Mouse (Mus musculus): ENCODE results near the gene Trmt1. TPM values are rescaled to one million over a fixed set of nuclear protein-coding genes. Genes with fewer than 3 reads are reported as not detected.

Gene Trmt1
- polyA plus RNA-seq, 1 experiment, result 87.5 TPM

DNA sequence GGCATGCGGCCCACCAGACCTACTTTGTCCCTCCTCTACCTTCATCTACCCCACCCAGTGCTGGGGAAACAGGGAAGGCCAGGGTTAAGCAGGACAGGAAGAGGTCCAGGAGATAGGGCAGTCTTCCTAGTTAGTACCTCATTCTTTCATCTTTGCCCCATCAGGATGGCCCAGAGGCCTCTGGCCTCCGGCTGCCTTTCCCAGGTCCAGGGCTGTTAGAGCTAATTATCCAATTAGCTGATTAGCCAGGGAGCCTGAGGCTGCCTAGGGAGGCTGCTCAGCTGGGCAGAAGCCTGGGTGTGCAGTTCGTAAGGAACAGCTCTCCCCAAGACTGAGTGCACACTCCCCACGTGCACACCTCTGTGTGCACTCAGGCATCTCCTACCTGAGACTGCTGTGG, 27.3 kb downstream of the Trmt1 start:
- H3K4me3 ChIP-seq (replicated peaks; ENCODE audit: extremely low read depth, low read depth, low read length), result no peak overlapping the region
- WGBS, result 66% methylated on average over 4 of the region's 4 CpGs
- no peak for DNase-seq
- no peak for TF ChIP-seq CTCF (IDR thresholded peaks at IDR 0.05; ENCODE audit: insufficient read depth, low read length)
- peaks cover 17% of the 10 kb centered on the region for H3K4me1 ChIP-seq (ENCODE audit: control insufficient read depth, insufficient read depth, low read length)

- Histone ChIP-seq H3K4me1 (ENCODE audit: control insufficient read depth, insufficient read depth, low read length) (peaks cover 12% of the 10 kb centered on the region), H3K4me3 (replicated peaks; ENCODE audit: extremely low read depth, low read depth, low read length) (no peak overlapping the region)
- no peak for DNase-seq
- TF ChIP-seq CTCF (IDR thresholded peaks at IDR 0.05; ENCODE audit: insufficient read depth, low read length) (no peak), POLR2A (IDR thresholded peaks at IDR 0.05; ENCODE audit: borderline replicate concordance, extremely low read depth, low read depth, low read length) (no peak)
- WGBS, result 74% methylated on average over 4 of the region's 4 CpGs
These were observed 28.1 kb downstream of the Trmt1 start for GRCm38 (mm10) chr8:84714161-84714560.

DNA sequence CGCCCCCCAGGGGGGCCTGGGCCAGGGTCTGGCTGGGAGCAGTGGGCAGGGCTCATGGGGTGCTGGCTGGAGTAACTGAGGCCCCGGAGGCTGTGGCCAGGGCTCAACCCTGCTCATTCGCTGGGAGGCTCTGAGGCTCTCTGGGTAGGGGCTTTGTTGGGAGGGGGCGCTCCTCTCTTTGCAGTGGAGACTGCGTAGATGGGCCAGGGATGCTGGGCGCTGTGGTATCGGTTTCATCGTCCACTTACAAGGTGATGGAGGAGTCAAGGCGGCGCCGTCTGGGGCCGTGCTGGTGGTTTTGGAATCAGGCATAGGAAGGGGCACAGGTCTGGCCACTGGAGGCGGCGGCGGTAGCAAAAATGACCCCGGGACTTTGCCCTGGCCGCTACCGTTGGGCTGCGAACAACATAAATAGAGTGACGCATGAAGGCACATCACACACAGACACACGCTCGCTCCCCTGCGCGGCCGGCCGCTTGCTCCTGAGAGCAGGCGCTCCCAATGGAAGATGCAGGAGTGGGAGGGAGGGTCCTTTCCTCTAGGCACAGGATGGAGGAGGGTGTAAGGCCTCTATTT, 29.9 kb downstream of the Trmt1 start:
- DNase-seq, result no peak
- 73% methylated on average over 27 of the region's 27 CpGs for WGBS
- no peak for TF ChIP-seq CTCF (IDR thresholded peaks at IDR 0.05; ENCODE audit: insufficient read depth, low read length)
- TF ChIP-seq POLR2A (IDR thresholded peaks at IDR 0.05; ENCODE audit: borderline replicate concordance, extremely low read depth, low read depth, low read length), result no peak
- Histone ChIP-seq H3K4me1 (ENCODE audit: control insufficient read depth, insufficient read depth, low read length) (peaks cover 12% of the 10 kb centered on the region), H3K4me3 (replicated peaks; ENCODE audit: extremely low read depth, low read depth, low read length) (no peak overlapping the region)

GRCm38 (mm10) chr8:84716790-84717189, 30.7 kb downstream of the Trmt1 start:
- no peak overlapping the region for H3K4me3 ChIP-seq (replicated peaks; ENCODE audit: extremely low read depth, low read depth, low read length)
- DNase-seq, result no peak
- 84% methylated on average over 11 of the region's 11 CpGs for WGBS
- TF ChIP-seq POLR2A (IDR thresholded peaks at IDR 0.05; ENCODE audit: borderline replicate concordance, extremely low read depth, low read depth, low read length), result no peak
- no peak for TF ChIP-seq CTCF (IDR thresholded peaks at IDR 0.05; ENCODE audit: insufficient read depth, low read length)
- peaks cover 6% of the 10 kb centered on the region for H3K4me1 ChIP-seq (ENCODE audit: control insufficient read depth, insufficient read depth, low read length)

- no peak for DNase-seq
- WGBS, result 82% methylated on average over 5 of the region's 5 CpGs
- TF ChIP-seq CTCF (IDR thresholded peaks at IDR 0.05; ENCODE audit: insufficient read depth, low read length) (no peak), POLR2A (IDR thresholded peaks at IDR 0.05; ENCODE audit: borderline replicate concordance, extremely low read depth, low read depth, low read length) (no peak)
- Histone ChIP-seq H3K4me3 (replicated peaks; ENCODE audit: extremely low read depth, low read depth, low read length) (no peak overlapping the region), H3K4me1 (ENCODE audit: control insufficient read depth, insufficient read depth, low read length) (peaks cover 13% of the 10 kb centered on the region)
These were observed 32.4 kb downstream of the Trmt1 start for GRCm38 (mm10) chr8:84718476-84718875.

DNA sequence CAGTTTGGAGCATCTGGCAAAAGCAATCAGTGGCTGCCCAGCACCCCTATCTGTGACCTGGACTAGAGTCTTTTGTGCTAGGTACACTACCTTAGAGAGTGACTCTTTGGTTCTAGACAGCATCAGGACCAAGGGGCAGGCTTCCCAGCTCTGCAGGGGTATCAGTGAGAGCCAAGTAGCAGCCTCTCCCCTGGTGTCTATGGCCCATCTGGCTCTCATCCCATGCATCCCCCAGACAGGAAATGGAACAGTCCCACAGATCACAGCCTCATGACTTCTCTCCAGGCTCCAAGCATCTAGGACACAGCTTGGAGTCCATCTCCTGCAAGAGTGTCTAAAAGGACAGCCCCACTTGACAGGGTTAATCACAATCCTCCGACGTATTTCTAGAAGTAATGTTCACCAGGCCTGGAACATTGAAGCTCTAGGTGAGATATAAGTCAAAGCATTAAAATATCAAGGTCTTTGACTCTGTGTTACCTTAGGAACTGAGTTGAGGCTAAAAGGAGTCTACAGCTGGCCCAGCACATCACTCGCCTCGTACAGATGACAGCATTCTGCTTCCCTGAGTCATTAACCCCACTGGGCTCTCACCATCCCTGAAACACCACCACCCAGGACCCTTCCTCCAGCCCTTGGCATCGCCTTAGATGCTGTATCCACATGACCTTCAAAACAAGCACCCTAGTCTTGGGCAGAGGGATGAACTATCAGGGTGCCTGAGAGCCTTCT, 33.0 kb downstream of the Trmt1 start:
- WGBS, result 77% methylated on average over 5 of the region's 5 CpGs
- H3K4me1 ChIP-seq (ENCODE audit: control insufficient read depth, insufficient read depth, low read length), result peaks cover 19% of the 10 kb centered on the region
- TF ChIP-seq CTCF (IDR thresholded peaks at IDR 0.05; ENCODE audit: insufficient read depth, low read length), result no peak
- TF ChIP-seq POLR2A (IDR thresholded peaks at IDR 0.05; ENCODE audit: borderline replicate concordance, extremely low read depth, low read depth, low read length), result no peak

DNA sequence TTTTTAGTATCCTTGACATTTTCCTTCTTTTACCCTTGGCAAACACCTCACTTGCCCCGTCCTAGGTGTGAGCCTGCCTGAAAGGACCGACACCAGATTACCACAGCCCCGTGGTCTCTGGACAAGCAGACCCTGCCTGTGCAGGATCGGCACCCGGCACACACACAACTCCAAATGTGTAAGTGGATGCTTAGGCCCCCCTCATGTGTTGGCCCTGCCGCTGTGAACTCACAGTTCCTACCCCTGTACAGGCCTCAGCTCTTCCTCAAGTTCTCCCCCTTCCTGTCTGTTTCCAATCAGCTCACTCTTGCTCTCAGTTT, 36.4 kb downstream of the Trmt1 start:
- peaks cover 30% of the 10 kb centered on the region for H3K4me1 ChIP-seq (ENCODE audit: control insufficient read depth, insufficient read depth, low read length)
- TF ChIP-seq POLR2A (IDR thresholded peaks at IDR 0.05; ENCODE audit: borderline replicate concordance, extremely low read depth, low read depth, low read length), result no peak
- no peak for TF ChIP-seq CTCF (IDR thresholded peaks at IDR 0.05; ENCODE audit: insufficient read depth, low read length)

More for the DNA sequence above, 33.0 kb downstream of the Trmt1 start:
- no peak overlapping the region for H3K4me3 ChIP-seq (replicated peaks; ENCODE audit: extremely low read depth, low read depth, low read length)
- no peak for DNase-seq

GRCm38 (mm10) chr8:84722850-84723570, 36.9 kb downstream of the Trmt1 start, which contains the start of gene G430095P16Rik:
Gene G430095P16Rik, plus strand, starts transcription at chr8:84723007.
- H3K4me3 ChIP-seq (replicated peaks; ENCODE audit: extremely low read depth, low read depth, low read length), result no peak within 1 kb of the TSS

More for the DNA sequence above, 36.4 kb downstream of the Trmt1 start:
- no peak overlapping the region for H3K4me3 ChIP-seq (replicated peaks; ENCODE audit: extremely low read depth, low read depth, low read length)
- no peak for DNase-seq
- WGBS, result 31% methylated on average over 6 of the region's 6 CpGs

DNA sequence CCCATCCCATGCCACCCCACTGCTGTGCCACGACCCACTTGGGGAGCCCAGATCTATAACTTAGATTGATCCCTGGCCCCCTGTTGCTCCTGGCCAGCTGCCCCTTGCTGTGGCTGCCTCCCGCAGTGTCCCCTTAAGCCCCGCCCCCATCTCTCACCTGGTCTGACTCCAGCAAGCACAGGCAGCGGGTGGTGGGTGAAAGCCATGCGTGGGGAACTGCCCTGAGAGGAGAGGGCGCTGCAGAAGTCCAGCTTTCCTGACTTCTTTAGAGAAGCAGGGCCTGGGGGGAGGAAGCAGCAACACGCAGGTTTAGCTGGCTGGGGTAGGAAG, 37.4 kb downstream of the Trmt1 start:
- Histone ChIP-seq H3K4me1 (ENCODE audit: control insufficient read depth, insufficient read depth, low read length) (peaks cover 30% of the 10 kb centered on the region), H3K4me3 (replicated peaks; ENCODE audit: extremely low read depth, low read depth, low read length) (no peak overlapping the region)
- no peak for TF ChIP-seq POLR2A (IDR thresholded peaks at IDR 0.05; ENCODE audit: borderline replicate concordance, extremely low read depth, low read depth, low read length)
- TF ChIP-seq CTCF (IDR thresholded peaks at IDR 0.05; ENCODE audit: insufficient read depth, low read length), result no peak
- no peak for DNase-seq
- WGBS, result 37% methylated on average over 7 of the region's 7 CpGs

More at GRCm38 (mm10) chr8:84722850-84723570, 36.9 kb downstream of the Trmt1 start, which contains the start of gene G430095P16Rik:
- 2% methylated on average over 10 of the region's 10 CpGs for WGBS
- DNase-seq, result peak; percentile 81
- peaks cover 30% of the 10 kb centered on the region for H3K4me1 ChIP-seq (ENCODE audit: control insufficient read depth, insufficient read depth, low read length)
- TF ChIP-seq CTCF (IDR thresholded peaks at IDR 0.05; ENCODE audit: insufficient read depth, low read length) (no peak), POLR2A (IDR thresholded peaks at IDR 0.05; ENCODE audit: borderline replicate concordance, extremely low read depth, low read depth, low read length) (no peak)

All from lung, adult 2 months (tissue).